Mouse (Mus musculus) ES-Bruce4 (cell line): ENCODE data around the gene Tenm4.

Experiments
- CTCF ChIP-seq: IDR thresholded peaks from one replicate; pipeline ENCODE4 v1.8.1; 2011; ENCODE audit warnings: low read depth, low read length
- POLR2A ChIP-seq: IDR thresholded peaks from one replicate; pipeline ENCODE4 v1.8.1; 2011; ENCODE audit warnings: low read length; ENCODE audit not compliant: insufficient read depth

DNA sequence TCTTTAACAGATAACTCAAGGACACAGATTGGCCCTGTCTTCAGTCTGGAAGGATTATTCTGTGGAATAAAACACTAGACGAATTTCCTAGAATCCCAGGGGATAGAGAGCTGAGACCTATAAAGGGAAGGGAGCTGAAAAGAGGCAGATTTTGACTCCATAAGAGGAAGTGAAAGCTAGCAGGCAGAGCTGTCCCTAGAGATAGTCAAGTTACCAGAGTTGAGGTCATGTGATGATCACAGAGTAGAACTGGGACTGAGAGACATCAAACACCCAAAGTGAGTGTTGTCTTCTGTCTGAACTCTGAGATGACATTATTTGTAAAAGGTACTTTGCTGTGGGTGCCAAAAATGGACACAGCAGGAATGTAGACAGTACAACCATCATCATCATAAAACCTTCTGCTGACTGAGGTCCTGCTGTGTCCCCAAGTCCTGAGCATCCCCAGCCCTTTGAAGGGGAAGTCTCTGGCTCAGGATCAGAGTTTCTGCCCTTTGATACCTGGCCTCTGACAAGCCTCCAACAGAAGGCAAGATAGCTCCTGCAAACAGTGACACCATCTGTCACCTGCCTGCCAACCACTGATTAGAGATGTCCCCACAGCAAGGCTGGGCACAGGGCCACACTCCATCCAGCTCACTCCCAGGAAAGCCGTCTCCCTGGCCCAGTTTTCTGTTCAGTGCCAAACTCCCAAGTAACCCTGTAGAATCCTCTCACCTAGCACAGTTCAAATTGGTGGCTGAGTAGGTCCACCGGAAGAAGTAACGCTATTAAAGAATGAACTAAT, 368.4 kb downstream of the Tenm4 start:
- TF ChIP-seq CTCF (no peak), POLR2A (no peak)
